Mouse (Mus musculus): ENCODE results near the gene Polr2l. TPM values are rescaled to one million over a fixed set of nuclear protein-coding genes. Genes with fewer than 3 reads are reported as not detected.

Gene Polr2l
- 28.8 and 36.4 TPM in 2 replicates for polyA plus RNA-seq (2012; ENCODE audit: insufficient read depth, insufficient read length, missing spikeins)

DNA sequence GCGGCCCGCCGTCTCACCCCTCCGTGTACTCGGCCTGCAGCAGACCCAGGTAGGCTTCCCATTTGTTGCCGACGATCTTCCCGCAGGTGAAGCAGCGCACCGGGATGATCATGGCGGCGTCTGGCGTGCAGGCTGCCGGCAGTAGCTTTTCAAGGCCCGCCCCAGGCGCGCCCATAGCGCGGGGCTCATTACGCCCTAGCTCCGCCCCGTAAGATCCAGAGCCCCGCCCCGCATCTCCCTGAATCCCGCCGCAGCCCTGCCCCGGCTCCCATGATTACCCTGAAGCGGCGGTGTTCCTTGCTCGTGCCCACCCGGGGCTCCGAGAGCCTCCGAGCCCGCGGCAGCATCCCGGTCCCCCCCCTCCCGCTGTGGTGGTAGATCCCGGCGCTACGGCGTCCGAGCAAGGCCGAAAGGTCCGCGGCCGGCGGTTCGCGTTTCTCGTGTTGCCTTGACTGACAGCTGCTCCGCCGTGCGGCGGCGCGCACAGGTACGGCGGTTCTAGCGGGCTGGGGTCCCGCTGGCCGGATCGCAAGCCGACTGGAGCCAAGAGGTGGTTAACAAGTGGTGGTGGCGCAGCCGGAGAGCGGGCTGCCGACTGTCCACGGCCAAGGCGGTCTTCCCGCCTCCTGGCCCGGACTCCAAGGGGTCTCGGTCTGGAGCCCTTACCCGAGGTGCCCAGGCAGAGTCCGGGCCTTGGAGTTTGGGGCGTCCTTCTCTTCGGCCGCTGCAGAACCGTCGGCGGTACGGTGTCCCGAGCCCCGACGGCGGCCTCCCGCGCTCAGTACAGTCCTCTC, at the start of gene Polr2l, which contains the start of gene Tspan4:
Gene Polr2l, minus strand, starts transcription at position 122 of the 794 bp plus-strand sequence.
Gene Tspan4, plus strand, starts transcription at position 230 of the 794 bp plus-strand sequence.
- Histone ChIP-seq H3K4me1 (ENCODE audit: control insufficient read depth, insufficient read depth, insufficient read length, low read length) (peaks cover 12% of the 10 kb centered on the region; the same call in 1 of the 2 replicates), H3K4me3 (ENCODE audit: insufficient read depth, low read depth, low read length) (peak within 1 kb of the TSS; percentile 92), H3K27ac (replicated peaks; ENCODE audit: low read depth, low read length) (peak within 1 kb of the TSS; percentile 100)

DNA sequence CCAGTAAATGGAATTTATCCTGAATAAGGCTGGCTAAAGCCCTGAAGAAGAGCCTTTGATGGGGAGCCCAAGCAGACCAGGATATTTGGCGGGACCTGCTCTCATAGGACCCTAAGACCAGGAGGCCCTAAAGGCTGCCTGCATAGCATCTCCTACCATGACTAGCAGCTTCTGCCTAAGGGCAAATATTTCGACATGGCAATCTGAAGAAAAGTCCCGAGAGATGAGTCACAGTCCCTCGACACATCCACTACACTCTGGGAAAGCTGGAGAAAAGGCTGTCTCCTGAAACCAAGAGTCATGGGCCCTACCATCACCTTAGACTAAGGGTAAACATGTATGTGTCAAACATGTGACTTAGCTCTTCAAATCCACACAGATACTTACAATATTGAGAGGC, 49.3 kb upstream of the Polr2l start:
- H3K4me1 ChIP-seq (ENCODE audit: control insufficient read depth, insufficient read depth, insufficient read length, low read length): no peaks in the 10 kb centered on the region
- no peak overlapping the region for H3K4me3 ChIP-seq (ENCODE audit: insufficient read depth, low read depth, low read length)
- no peak overlapping the region for H3K27ac ChIP-seq (replicated peaks; ENCODE audit: low read depth, low read length)

DNA sequence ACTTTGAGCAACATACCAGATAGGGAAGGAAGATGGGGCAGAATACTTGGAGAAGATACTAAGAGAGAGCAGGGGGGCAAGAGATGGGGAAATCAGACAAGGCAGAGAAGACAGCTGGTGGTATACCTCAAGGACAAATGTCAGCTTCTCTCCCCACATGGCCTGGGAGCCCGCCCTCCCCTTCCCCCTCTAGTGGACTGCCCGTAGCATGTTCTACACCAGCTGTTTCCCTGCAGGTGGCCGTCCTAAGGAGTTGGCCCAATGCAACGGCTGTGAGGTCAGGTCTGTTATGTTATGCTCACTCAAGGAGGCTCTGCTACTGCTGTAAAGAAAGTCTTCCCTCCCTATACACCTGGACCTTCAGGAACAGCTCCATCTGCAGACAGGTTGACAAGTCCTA, 48.1 kb upstream of the Polr2l start:
- peaks cover 10% of the 10 kb centered on the region for H3K4me1 ChIP-seq (ENCODE audit: control insufficient read depth, insufficient read depth, insufficient read length, low read length)
- no peak overlapping the region for H3K27ac ChIP-seq (replicated peaks; ENCODE audit: low read depth, low read length)
- H3K4me3 ChIP-seq (ENCODE audit: insufficient read depth, low read depth, low read length): no peak overlapping the region

DNA sequence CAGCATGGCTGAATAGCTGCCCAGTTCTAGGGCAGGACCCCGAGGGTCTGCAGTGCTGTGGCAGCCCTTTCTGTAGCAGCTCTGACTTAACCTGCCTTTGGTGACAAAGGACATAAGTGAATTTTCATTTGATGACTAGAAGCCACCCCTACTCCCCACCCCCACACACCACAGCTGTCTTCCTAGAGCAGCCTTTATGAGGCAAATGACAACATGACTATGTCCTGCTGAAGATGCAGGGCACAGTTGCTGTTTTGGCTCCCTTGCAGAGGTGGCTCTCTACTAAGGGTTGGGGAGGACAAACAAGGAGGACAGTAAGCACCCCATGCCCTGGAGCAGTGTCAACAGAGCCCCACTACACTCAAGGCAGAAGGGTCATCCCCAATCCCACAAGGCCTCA, 44.9 kb upstream of the Polr2l start:
- Histone ChIP-seq H3K4me3 (ENCODE audit: insufficient read depth, low read depth, low read length) (no peak overlapping the region), H3K4me1 (ENCODE audit: control insufficient read depth, insufficient read depth, insufficient read length, low read length) (peaks cover 17% of the 10 kb centered on the region), H3K27ac (replicated peaks; ENCODE audit: low read depth, low read length) (no peak overlapping the region)

DNA sequence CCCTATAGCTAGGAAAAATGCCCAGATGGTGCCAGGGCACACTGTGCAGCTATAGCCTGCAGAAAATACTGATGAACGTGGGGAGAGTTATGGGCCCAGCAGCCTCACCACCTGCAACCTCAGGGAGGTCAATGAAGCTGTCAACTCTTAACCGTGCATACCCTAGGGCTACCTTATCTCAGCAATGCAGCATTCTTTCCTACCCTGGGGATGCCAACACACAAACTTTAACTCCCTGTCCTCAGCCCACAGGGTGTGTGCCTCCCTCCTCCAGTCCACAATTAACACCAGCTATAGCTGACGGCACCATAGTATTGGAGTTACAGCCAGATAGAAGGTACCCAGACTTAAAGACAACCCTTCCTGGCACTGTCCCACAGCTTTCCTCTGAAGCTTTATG, 44.0 kb upstream of the Polr2l start:
- Histone ChIP-seq H3K4me3 (ENCODE audit: insufficient read depth, low read depth, low read length) (no peak overlapping the region), H3K27ac (replicated peaks; ENCODE audit: low read depth, low read length) (peak overlapping the region; percentile 48; the same call in 1 of the 2 replicates), H3K4me1 (ENCODE audit: control insufficient read depth, insufficient read depth, insufficient read length, low read length) (peaks cover 17% of the 10 kb centered on the region)

DNA sequence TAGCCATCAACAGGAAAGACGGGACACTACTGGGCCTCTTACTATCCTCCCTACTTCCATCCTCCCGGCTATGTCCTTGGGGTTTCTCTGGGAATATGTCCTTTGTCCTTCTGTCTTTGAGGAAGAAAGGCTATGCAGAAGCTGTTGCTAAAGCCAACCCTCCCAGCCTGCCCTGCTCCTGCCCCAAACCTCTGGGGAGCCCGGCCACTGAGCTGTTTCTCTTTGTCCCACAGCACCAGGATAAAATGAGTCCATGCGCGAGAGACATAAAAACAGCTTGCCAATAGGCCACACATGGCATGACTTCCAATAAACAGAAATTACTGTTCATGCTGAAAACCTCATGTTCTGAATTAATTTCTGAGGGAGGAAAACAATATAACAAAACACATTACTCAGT, 43.4 kb upstream of the Polr2l start:
- Histone ChIP-seq H3K27ac (replicated peaks; ENCODE audit: low read depth, low read length) (peak overlapping the region; percentile 82), H3K4me1 (ENCODE audit: control insufficient read depth, insufficient read depth, insufficient read length, low read length) (peaks cover 17% of the 10 kb centered on the region), H3K4me3 (ENCODE audit: insufficient read depth, low read depth, low read length) (no peak overlapping the region)

DNA sequence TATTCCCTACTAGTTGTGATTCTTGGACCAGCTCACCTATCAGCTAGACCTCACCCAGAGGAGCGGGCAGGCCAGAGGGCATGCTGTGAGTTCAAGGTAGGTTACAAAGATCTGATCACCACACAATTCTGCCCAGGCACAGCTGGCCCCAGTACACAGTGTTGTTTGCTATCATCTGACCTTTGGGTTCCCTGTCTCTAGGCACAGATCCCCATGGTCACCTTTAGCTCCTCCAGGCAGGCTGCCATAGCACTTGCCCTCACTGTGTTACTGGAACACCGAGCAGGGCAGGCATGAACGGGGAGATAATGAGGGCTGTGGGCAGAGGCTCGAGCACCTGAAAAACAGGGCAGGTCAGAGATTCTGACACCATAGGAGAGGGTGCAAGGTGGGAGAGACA, 42.7 kb upstream of the Polr2l start:
- H3K4me3 ChIP-seq (ENCODE audit: insufficient read depth, low read depth, low read length): no peak overlapping the region
- H3K4me1 ChIP-seq (ENCODE audit: control insufficient read depth, insufficient read depth, insufficient read length, low read length): peaks cover 17% of the 10 kb centered on the region
- peak overlapping the region; percentile 82 for H3K27ac ChIP-seq (replicated peaks; ENCODE audit: low read depth, low read length)

DNA sequence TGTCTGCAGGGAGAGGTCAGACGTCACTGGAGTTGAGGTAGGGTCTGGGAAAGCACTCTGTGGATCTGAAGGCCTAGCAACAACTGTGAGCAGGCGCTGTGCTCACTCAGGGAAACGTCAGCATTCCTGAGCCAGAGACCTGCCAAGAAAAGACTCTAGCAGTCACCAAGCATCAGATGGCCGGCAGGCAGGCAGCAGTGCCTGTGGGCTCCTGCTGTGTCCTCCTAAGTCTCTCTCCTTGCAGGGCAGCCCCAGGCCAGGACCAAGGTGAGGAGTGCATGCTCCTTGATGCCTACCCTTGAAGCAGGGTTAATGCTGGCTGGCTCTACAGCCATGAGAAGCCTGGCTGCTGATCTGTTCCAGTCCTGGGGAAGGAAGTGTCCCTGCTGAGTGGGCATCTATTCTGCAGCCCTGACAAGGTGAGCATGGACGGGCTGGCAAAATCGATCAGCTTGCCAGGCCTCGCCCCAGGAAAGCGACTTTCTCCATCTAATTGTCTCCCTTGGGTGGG, 35.8 kb upstream of the Polr2l start:
- Histone ChIP-seq H3K4me1 (ENCODE audit: control insufficient read depth, insufficient read depth, insufficient read length, low read length) (no peaks in the 10 kb centered on the region), H3K27ac (replicated peaks; ENCODE audit: low read depth, low read length) (no peak overlapping the region), H3K4me3 (ENCODE audit: insufficient read depth, low read depth, low read length) (no peak overlapping the region)

DNA sequence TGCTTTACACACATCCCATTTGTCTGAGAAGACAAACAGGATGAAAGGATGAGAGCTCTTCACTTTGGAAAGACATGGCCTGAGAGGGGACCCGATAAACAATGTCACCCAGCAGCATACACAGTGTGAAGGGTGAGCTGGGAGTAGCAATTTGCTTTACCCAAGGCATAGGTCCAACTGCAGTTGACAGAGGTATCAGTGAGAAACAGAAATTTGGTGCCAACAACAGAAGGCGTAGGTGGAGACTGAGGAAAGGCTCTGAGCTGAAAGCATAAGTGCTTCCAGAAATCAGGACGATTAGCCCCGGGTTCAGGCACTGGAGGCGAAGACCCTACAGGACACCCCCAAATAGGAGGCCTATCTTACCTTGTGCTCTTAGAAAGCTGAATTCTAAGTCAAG, 35.3 kb upstream of the Polr2l start:
- Histone ChIP-seq H3K27ac (replicated peaks; ENCODE audit: low read depth, low read length) (no peak overlapping the region), H3K4me1 (ENCODE audit: control insufficient read depth, insufficient read depth, insufficient read length, low read length) (no peaks in the 10 kb centered on the region), H3K4me3 (ENCODE audit: insufficient read depth, low read depth, low read length) (no peak overlapping the region)

DNA sequence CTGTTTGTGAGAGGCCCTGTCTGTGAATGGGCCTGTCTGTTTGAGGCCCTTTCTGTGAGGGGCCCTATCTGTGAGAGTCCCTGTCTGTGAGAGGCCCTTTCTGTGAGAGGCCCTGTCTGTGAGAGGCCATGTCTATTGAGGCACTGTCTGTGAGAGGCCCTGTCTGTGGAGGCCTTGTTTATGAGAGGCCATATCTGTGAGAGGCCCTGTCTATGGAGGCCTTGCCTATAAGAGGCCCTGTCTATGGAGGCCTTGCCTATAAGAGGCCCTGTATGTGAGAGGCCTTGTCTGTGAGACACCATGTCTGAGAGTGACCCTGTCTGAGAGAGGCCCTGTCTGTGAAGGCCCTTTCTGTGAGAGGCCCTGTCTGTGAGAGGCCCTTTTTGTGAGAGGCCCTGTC, 33.2 kb upstream of the Polr2l start:
- no peak overlapping the region for H3K27ac ChIP-seq (replicated peaks; ENCODE audit: low read depth, low read length)
- H3K4me1 ChIP-seq (ENCODE audit: control insufficient read depth, insufficient read depth, insufficient read length, low read length): no peaks in the 10 kb centered on the region

DNA sequence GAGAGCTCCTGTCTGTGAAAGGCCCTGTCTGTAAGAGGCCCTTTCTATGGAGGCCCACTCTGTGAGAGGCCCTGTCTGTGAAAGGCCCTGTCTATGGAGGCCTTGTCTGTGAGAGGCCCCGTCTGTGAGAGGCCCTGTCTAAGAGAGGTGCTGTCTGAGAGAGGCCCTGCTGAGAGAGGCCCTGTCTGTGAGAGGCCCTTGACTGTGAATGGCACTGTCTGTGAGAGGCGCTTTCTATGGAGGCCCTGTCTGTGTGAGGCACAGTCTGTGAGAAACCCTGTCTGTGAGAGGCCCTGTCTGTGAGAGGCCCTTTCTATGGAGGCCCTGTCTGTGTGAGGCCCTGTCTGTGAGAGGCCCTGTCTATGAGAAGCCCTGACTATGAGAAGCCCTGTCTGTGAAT, 31.3 kb upstream of the Polr2l start:
- Histone ChIP-seq H3K4me3 (ENCODE audit: insufficient read depth, low read depth, low read length) (no peak overlapping the region), H3K4me1 (ENCODE audit: control insufficient read depth, insufficient read depth, insufficient read length, low read length) (no peaks in the 10 kb centered on the region), H3K27ac (replicated peaks; ENCODE audit: low read depth, low read length) (no peak overlapping the region)

More for the DNA sequence above, 33.2 kb upstream of the Polr2l start:
- no peak overlapping the region for H3K4me3 ChIP-seq (ENCODE audit: insufficient read depth, low read depth, low read length)

DNA sequence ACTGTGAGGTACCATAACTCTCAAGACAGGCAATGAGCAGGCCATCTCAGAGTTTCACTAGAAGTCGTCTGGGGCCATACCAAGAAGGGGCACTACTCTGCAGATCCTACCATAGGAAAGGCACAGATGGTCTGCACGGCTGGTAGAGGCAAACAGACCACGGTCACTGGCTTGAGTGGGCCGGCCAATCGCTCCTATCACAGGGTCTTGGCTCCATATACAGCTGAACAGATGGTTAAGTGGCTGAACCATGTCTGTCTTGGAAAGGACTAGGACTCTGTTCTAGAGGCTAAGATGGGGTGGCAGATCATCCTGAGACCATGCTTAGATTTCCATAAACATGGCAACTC, 27.6 kb upstream of the Polr2l start:
- H3K4me1 ChIP-seq (ENCODE audit: control insufficient read depth, insufficient read depth, insufficient read length, low read length): no peaks in the 10 kb centered on the region
- H3K4me3 ChIP-seq (ENCODE audit: insufficient read depth, low read depth, low read length): no peak overlapping the region
- H3K27ac ChIP-seq (replicated peaks; ENCODE audit: low read depth, low read length): no peak overlapping the region

DNA sequence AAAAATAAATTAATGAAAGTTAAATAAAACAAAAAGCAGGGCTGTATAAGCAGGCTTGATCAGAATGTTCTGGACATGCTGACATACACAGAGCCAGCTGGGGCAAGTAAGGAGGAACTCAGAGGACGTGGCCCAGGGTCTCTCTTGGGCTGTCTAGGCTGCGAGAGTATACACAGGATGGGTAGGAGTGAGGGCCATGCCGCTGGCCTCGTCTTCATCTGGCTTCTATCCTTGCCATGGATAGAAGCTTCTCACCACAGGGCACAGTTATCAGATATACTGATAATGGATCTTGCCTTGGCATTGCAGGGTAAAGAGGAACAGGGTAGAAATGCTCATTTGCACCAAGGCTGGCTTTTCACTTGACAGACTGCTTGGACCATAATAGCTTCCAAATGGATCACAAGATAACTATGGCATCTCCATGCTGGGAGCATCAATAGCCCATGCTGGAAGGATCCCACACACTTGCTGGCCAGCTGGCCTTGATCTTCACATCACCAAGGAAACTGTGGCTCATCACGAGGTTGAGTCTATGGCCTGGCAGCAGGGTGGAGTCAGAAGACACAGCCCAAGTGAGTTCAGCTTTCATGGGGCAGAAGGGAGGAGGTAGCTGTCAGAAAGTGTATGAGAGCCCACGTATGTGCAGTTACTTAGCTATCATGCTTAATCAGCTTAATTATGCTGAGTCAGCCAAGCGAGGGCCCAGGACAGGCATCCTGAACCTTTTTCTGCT, 27.1 kb upstream of the Polr2l start:
- no peaks in the 10 kb centered on the region for H3K4me1 ChIP-seq (ENCODE audit: control insufficient read depth, insufficient read depth, insufficient read length, low read length)
- no peak overlapping the region for H3K27ac ChIP-seq (replicated peaks; ENCODE audit: low read depth, low read length)
- no peak overlapping the region for H3K4me3 ChIP-seq (ENCODE audit: insufficient read depth, low read depth, low read length)

DNA sequence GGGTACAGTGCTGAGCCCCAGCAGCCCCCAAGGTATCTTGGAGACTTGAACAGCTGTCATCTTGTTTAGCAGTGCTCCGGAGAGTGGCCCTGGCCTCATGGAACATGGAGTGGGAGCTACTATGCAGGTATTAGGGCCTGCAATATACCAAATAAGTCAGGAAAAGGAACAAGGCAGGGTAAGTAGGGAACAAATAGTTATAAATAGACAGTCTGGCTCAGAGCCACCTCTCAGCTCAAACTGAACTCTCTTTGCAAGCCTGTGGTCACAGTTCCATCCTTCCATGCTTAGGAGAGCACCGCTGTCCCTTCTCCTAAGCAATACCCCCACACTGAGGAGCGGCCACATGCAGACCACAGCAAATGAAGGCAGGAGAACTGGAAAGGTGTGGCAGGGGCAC, 22.7 kb upstream of the Polr2l start:
- Histone ChIP-seq H3K4me3 (ENCODE audit: insufficient read depth, low read depth, low read length) (no peak overlapping the region), H3K27ac (replicated peaks; ENCODE audit: low read depth, low read length) (no peak overlapping the region)

DNA sequence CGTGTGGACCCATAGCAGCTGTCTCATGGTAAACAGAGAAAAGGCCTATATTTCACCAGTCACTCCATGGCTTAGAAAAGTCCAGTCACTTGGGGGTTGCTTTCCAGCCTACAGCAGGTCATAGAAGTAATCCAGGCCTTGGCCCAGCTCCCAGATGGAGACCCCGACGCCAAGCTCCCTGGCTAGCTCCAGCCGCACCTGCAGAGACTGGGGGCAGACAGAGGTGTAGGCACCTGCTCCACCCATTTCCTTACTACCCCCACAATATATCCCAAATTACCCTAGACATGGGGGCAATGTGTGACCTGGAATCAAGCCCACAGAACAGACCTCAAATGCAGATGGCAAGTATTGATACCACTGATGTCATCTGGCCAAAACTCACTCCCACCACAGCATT, 21.0 kb upstream of the Polr2l start:
- Histone ChIP-seq H3K4me1 (ENCODE audit: control insufficient read depth, insufficient read depth, insufficient read length, low read length) (no peaks in the 10 kb centered on the region), H3K27ac (replicated peaks; ENCODE audit: low read depth, low read length) (no peak overlapping the region), H3K4me3 (ENCODE audit: insufficient read depth, low read depth, low read length) (no peak overlapping the region)

More for the DNA sequence above, 22.7 kb upstream of the Polr2l start:
- no peaks in the 10 kb centered on the region for H3K4me1 ChIP-seq (ENCODE audit: control insufficient read depth, insufficient read depth, insufficient read length, low read length)

Data from brown adipose tissue, adult 24 weeks (tissue).